Mouse (Mus musculus) megakaryocyte, embryonic 14.5 days (primary cell): Measurements from ENCODE around the gene Slc12a4.

Source experiments
- FLI1 ChIP-seq: IDR thresholded peaks from 2 replicates; pipeline ENCODE4 v1.6.1; 2012; ENCODE audit warnings: low read length, inconsistent platforms, mixed read lengths
- GATA1 ChIP-seq: IDR thresholded peaks from 3 replicates; pipeline ENCODE4 v1.6.1; 2012; ENCODE audit warnings: mixed read lengths, low read length, inconsistent platforms, borderline replicate concordance

DNA sequence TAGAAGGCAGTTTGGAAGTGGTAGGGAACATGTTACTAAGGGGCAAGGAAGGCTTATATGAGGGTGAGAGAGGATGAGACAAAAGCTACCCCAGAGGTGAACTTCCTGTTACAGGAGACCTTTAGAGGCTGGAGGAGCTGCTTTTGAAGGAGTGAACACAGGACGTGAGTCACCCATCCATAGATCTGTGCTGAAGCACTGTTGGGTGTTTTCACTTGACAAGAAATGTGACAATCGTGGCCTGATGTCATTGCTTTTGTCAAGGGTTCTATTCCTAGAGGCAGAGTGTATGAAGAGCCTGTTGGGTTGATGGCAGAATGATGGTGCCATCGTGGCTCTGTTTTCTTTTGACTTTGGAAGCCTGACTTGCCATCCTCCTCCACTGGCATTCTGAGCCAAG lies 46.5 kb downstream of the Slc12a4 start:
- TF ChIP-seq GATA1 (no peak), FLI1 (no peak)
